Mouse (Mus musculus): ENCODE measurements around the gene Lrrd1. TPM values are rescaled to one million over a fixed set of nuclear protein-coding genes. Genes with fewer than 3 reads are reported as not detected.
"Not testable (repeated sequence)": the region's sequence is repeated elsewhere in the genome, so short reads cannot be mapped to it uniquely, and the experiment has no call there.

Lrrd1 gene
- total and polyA plus RNA-seq, 3 experiments: 0.04 to 0.11 TPM; not detected in 1

DNA sequence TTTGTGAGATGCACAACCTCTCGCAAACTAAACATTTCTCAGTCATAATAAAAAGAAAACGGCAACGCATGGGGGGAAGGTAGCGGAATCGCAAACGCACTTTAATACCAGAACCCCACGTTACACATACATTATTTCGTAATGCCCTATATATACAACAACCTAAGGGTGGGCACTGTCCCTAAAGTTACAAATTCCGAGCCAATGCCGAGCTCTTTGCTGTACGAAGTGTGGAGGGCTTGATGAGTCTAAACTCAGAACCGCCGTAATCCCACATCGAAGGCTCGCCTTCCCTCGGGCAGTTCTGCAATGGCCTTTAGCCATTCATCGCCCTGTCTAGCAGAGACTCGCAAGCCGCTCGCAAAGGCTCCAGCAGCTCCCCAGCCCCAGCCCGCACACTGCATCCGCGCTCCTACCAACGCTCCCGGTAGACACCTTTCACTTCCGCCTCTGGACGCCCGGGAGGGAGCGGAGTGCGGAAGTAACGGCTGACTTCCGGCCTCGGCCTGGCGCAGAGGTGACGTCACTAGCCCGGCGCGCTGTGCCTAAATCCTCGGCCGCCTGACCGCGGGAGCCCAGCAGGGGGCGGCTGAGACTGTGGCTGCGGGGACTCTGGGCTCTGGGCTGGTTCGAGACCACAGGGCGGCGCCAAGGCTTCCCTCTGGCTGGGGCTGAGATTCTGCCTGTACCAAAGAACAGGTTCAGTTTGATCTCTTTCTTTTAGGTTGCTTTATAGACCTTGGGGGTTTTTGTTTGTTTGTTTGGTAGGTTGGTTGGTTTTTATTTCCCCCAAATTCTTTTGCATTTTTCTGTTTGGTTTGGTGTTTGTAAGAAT is 48.7 kb downstream of the Lrrd1 start, which contains the start of gene Mterf1a:
TSS of gene Mterf1a (minus strand) at position 475 of the 835 bp plus-strand sequence.
- not testable (repeated sequence) for H3K36me3 ChIP-seq (ENCODE audit: control insufficient read depth in 1 of 2, insufficient read depth in 2 of 2, low read length in 2 of 2); H3K9me3 ChIP-seq (replicated peaks; ENCODE audit: insufficient read depth, low read length); H3K27me3 ChIP-seq (ENCODE audit: control insufficient read depth in 1 of 2, insufficient read depth in 2 of 2, low read length in 2 of 2); H3K79me2 ChIP-seq (ENCODE audit: control insufficient read depth, insufficient read depth, low read length, poor library complexity); H3K4me1 ChIP-seq (ENCODE audit: control insufficient read depth in 1 of 2, insufficient read depth in 2 of 2, low read length in 2 of 2)
- peak; percentile 65 for DNase-seq (ENCODE audit: low read depth, low spot score)
- peak within 1 kb of the TSS; percentile 69 for H3K9ac ChIP-seq (ENCODE audit: control insufficient read depth, low read depth, low read length, poor library complexity, severe bottlenecking)
- peak in 1 of 3 experiments; percentile 23; a peak in 2 of 6 replicates for TF ChIP-seq CTCF (IDR thresholded peaks at IDR 0.05 in 2 of 3, conservative IDR thresholded peaks at IDR 0.05 in 1 of 3; ENCODE audit: control insufficient read depth in 1 of 3, insufficient read depth in 1 of 3, low read depth in 2 of 3, low read length in 3 of 3, poor library complexity in 1 of 3, severe bottlenecking in 1 of 3)
- 0 out of 2 replicates have a peak, but pooled peaks have one; percentile 32 for TF ChIP-seq ZC3H11A (IDR thresholded peaks at IDR 0.05; ENCODE audit: low read depth, low read length)
- 0 out of 2 replicates have a peak, but pooled peaks have one; percentile 13 for TF ChIP-seq SMC3 (IDR thresholded peaks at IDR 0.05; ENCODE audit: low read depth, low read length)
- TF ChIP-seq SIN3A (IDR thresholded peaks at IDR 0.05; ENCODE audit: low read length): 0 out of 2 replicates have a peak, but pooled peaks have one; percentile 9
- H3K4me3 ChIP-seq (ENCODE audit: control insufficient read depth in 1 of 2, insufficient read depth in 1 of 2, low read depth in 2 of 2, low read length in 2 of 2): peak within 1 kb of the TSS; percentile 82 to 86
- peak within 1 kb of the TSS; percentile 25 for H3K27ac ChIP-seq (ENCODE audit: control insufficient read depth, low read depth, low read length)

- H3K4me3 ChIP-seq (ENCODE audit: control insufficient read depth in 1 of 2, insufficient read depth in 1 of 2, low read depth in 2 of 2, low read length in 2 of 2): peak overlapping the region in 1 of 2 experiments; percentile 59; a peak in 3 of 4 replicates
- not testable (repeated sequence) for H3K27me3 ChIP-seq (ENCODE audit: control insufficient read depth in 1 of 2, insufficient read depth in 2 of 2, low read length in 2 of 2); H3K9ac ChIP-seq (ENCODE audit: control insufficient read depth, low read depth, low read length, poor library complexity, severe bottlenecking); H3K79me2 ChIP-seq (ENCODE audit: control insufficient read depth, insufficient read depth, low read length, poor library complexity); H3K27ac ChIP-seq (ENCODE audit: control insufficient read depth, low read depth, low read length); H3K4me1 ChIP-seq (ENCODE audit: control insufficient read depth in 1 of 2, insufficient read depth in 2 of 2, low read length in 2 of 2); DNase-seq (ENCODE audit: low read depth, low spot score); H3K36me3 ChIP-seq (ENCODE audit: control insufficient read depth in 1 of 2, insufficient read depth in 2 of 2, low read length in 2 of 2); H3K9me3 ChIP-seq (replicated peaks; ENCODE audit: insufficient read depth, low read length)
Measured at GRCm38 (mm10) chr5:3894294-3894619, 49.3 kb downstream of the Lrrd1 start.

DNA sequence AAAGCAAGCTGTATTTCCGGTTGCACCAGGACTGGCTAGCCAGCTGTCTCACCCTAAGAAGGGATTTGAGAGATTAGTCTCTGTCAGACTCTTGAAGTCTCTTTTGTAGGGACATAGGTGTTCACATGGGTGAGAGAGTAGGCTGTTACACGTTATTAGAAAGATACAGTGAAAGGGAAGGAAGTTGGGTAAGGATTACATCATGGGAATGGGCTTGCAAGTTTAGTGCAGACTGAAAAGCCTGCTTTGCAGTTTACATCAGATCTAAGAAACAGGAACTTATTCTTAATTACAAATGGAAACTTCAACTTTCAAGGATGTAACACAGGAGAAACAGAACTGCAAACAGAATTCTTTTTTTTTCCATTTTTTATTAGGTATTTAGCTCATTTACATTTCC is 60.5 kb downstream of the Lrrd1 start:
- no peaks in the 10 kb centered on the region for H3K79me2 ChIP-seq (ENCODE audit: control insufficient read depth, insufficient read depth, low read length, poor library complexity)
- no peaks in the 10 kb centered on the region for H3K27me3 ChIP-seq (ENCODE audit: control insufficient read depth in 1 of 2, insufficient read depth in 2 of 2, low read length in 2 of 2)
- TF ChIP-seq ETS1 (IDR thresholded peaks at IDR 0.05; ENCODE audit: low read depth, low read length): peak; percentile 66; the same call in 1 of the 2 replicates
- TF ChIP-seq GABPA (IDR thresholded peaks at IDR 0.05; ENCODE audit: low read depth, low read length): no peak
- no peak for TF ChIP-seq HCFC1 (IDR thresholded peaks at IDR 0.05; ENCODE audit: low read depth, low read length)
- no peak for TF ChIP-seq USF1 (IDR thresholded peaks at IDR 0.05; ENCODE audit: low read depth, low read length)
- TF ChIP-seq RCOR1 (IDR thresholded peaks at IDR 0.05; ENCODE audit: low read depth, low read length): no peak
- no peak for TF ChIP-seq CTCF (IDR thresholded peaks at IDR 0.05 in 2 of 3, conservative IDR thresholded peaks at IDR 0.05 in 1 of 3; ENCODE audit: control insufficient read depth in 1 of 3, insufficient read depth in 1 of 3, low read depth in 2 of 3, low read length in 3 of 3, poor library complexity in 1 of 3, severe bottlenecking in 1 of 3)
- no peak for TF ChIP-seq MAZ (IDR thresholded peaks at IDR 0.05; ENCODE audit: low read depth, low read length)
- no peak for TF ChIP-seq ZKSCAN1 (IDR thresholded peaks at IDR 0.05; ENCODE audit: low read depth, low read length)

More for the DNA sequence above, 60.5 kb downstream of the Lrrd1 start:
- no peaks in the 10 kb centered on the region for H3K4me1 ChIP-seq (ENCODE audit: control insufficient read depth in 1 of 2, insufficient read depth in 2 of 2, low read length in 2 of 2)
- no peak overlapping the region for H3K4me3 ChIP-seq (ENCODE audit: control insufficient read depth in 1 of 2, insufficient read depth in 1 of 2, low read depth in 2 of 2, low read length in 2 of 2)
- no peak overlapping the region for H3K9ac ChIP-seq (ENCODE audit: control insufficient read depth, low read depth, low read length, poor library complexity, severe bottlenecking)
- DNase-seq (ENCODE audit: low read depth, low spot score): peak; percentile 46
- no peak overlapping the region for H3K27ac ChIP-seq (ENCODE audit: control insufficient read depth, low read depth, low read length)
- no peaks in the 10 kb centered on the region for H3K36me3 ChIP-seq (ENCODE audit: control insufficient read depth in 1 of 2, insufficient read depth in 2 of 2, low read length in 2 of 2)
- H3K9me3 ChIP-seq (replicated peaks; ENCODE audit: insufficient read depth, low read length): no peaks in the 10 kb centered on the region

Other genes starting within 250 kb of the Lrrd1 start
- gene Pex1, start 249.1 kb upstream of the Lrrd1 start, total RNA-seq (2012; rRNA removed): 5.2 and 6.3 TPM in 2 replicates
- gene Pex1, start 249.1 kb upstream of the Lrrd1 start, polyA plus RNA-seq (2012; ENCODE audit: insufficient read depth in 1 of 2, insufficient read length in 2 of 2, low read depth in 1 of 2, low replicate concordance in 2 of 2, missing spikeins in 1 of 2): 10 to 100 TPM in 1 of 2 experiments, not detected in 1; 19.4 TPM
- 12.0 and 12.7 TPM in 2 replicates for gene Rbm48, start 248.6 kb upstream of the Lrrd1 start, total RNA-seq (2012; rRNA removed)
- 10 to 100 TPM in 1 of 2 experiments, not detected in 1; 12.9 TPM for gene Rbm48, start 248.6 kb upstream of the Lrrd1 start, polyA plus RNA-seq (2012; ENCODE audit: insufficient read depth in 1 of 2, insufficient read length in 2 of 2, low read depth in 1 of 2, low replicate concordance in 2 of 2, missing spikeins in 1 of 2)
- gene Tmbim7, start 194.0 kb upstream of the Lrrd1 start, total RNA-seq (2012; rRNA removed): 0.16 TPM in 1 of 2 replicates, not detected in the other
- gene Tmbim7, start 194.0 kb upstream of the Lrrd1 start, polyA plus RNA-seq (2012; ENCODE audit: insufficient read depth in 1 of 2, insufficient read length in 2 of 2, low read depth in 1 of 2, low replicate concordance in 2 of 2, missing spikeins in 1 of 2): under 1 TPM in 1 of 2 experiments, not detected in 1; 0.06 TPM
- 103 and 119 TPM in 2 replicates for gene Gatad1, start 188.0 kb upstream of the Lrrd1 start, total RNA-seq (2012; rRNA removed)
- 100 to 1,000 TPM; 186 to 564 TPM for gene Gatad1, start 188.0 kb upstream of the Lrrd1 start, polyA plus RNA-seq (2012; ENCODE audit: insufficient read depth in 1 of 2, insufficient read length in 2 of 2, low read depth in 1 of 2, low replicate concordance in 2 of 2, missing spikeins in 1 of 2)
- 16.5 and 19.5 TPM in 2 replicates for gene Ankib1, start 42.2 kb upstream of the Lrrd1 start, total RNA-seq (2012; rRNA removed)
- 10 to 100 TPM in 1 of 2 experiments, not detected in 1; 14.5 TPM for gene Ankib1, start 42.2 kb upstream of the Lrrd1 start, polyA plus RNA-seq (2012; ENCODE audit: insufficient read depth in 1 of 2, insufficient read length in 2 of 2, low read depth in 1 of 2, low replicate concordance in 2 of 2, missing spikeins in 1 of 2)
- gene Krit1, start 42.0 kb upstream of the Lrrd1 start, total RNA-seq (2012; rRNA removed): 20.6 and 25.6 TPM in 2 replicates
- gene Krit1, start 42.0 kb upstream of the Lrrd1 start, polyA plus RNA-seq (2012; ENCODE audit: insufficient read depth in 1 of 2, insufficient read length in 2 of 2, low read depth in 1 of 2, low replicate concordance in 2 of 2, missing spikeins in 1 of 2): 100 to 1,000 TPM in 1 of 2 experiments, 10 to 100 TPM in 1; 28.0 to 125 TPM
- gene Mterf1a, start 48.8 kb downstream of the Lrrd1 start, total RNA-seq (2012; rRNA removed): 5.4 and 5.5 TPM in 2 replicates
- gene Mterf1a, start 48.8 kb downstream of the Lrrd1 start, polyA plus RNA-seq (2012; ENCODE audit: insufficient read depth in 1 of 2, insufficient read length in 2 of 2, low read depth in 1 of 2, low replicate concordance in 2 of 2, missing spikeins in 1 of 2): 1 to 10 TPM in 1 of 2 experiments, not detected in 1; 4.2 TPM
- 15.9 and 16.0 TPM in 2 replicates for gene Akap9, start 82.9 kb downstream of the Lrrd1 start, total RNA-seq (2012; rRNA removed)
- 10 to 100 TPM; 17.3 to 29.3 TPM for gene Akap9, start 82.9 kb downstream of the Lrrd1 start, polyA plus RNA-seq (2012; ENCODE audit: insufficient read depth in 1 of 2, insufficient read length in 2 of 2, low read depth in 1 of 2, low replicate concordance in 2 of 2, missing spikeins in 1 of 2)